Mouse (Mus musculus): Measurements from ENCODE around the gene Cped1. TPM values are rescaled to one million over a fixed set of nuclear protein-coding genes. Genes with fewer than 3 reads are reported as not detected.
A peak's percentile ranks its signal among the peaks of the same experiment; 100 is the strongest.

The Cped1 gene
- polyA plus RNA-seq, 1 experiment from 2014 or later, result 25.0 TPM

DNA sequence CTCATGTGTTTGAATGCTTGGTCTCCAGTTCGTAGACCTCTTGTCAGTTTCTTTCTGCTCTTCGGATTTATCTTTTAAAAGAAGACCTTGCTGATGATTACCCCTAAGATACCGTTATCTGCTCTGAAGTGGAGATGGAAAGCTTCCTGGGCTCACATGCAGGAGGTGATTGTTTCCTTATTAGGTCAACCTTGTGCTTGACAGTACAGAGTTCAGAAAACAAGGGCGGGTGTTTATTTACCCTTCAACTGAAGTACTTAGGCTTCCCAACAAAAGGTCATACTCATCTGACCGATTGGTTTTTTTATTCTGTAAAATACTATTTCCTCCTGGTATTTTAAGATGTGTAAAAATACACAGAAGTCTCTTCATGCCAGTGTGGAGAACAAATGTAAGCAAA is 106.1 kb downstream of the Cped1 start:
- no peak overlapping the region for H3K4me2 ChIP-seq (replicated peaks; ENCODE audit: low read depth, low read length)
- 53% methylated on average over 5 of the region's 5 CpGs for WGBS
- H3K9me3 ChIP-seq (ENCODE audit: low read length), result no peaks in the 10 kb centered on the region
- no peaks in the 10 kb centered on the region for H3K4me1 ChIP-seq (ENCODE audit: insufficient read depth, low read depth, low read length)
- no peak overlapping the region for H3K27ac ChIP-seq (ENCODE audit: low read length)
- DNase-seq (ENCODE audit: low spot score) (no peak), ATAC-seq (no peak)
- no peak overlapping the region for H3K9ac ChIP-seq (replicated peaks; ENCODE audit: low read depth)
- H3K36me3 ChIP-seq (ENCODE audit: insufficient read depth, low read length), result no peaks in the 10 kb centered on the region
- H3K4me3 ChIP-seq (ENCODE audit: low read depth, low read length), result no peak overlapping the region
- no peak for TF ChIP-seq CTCF (IDR thresholded peaks at IDR 0.05)
- no peak for TF ChIP-seq EP300 (IDR thresholded peaks at IDR 0.05)
- H3K27me3 ChIP-seq (replicated peaks; ENCODE audit: insufficient read depth, low read length), result no peaks in the 10 kb centered on the region

DNA sequence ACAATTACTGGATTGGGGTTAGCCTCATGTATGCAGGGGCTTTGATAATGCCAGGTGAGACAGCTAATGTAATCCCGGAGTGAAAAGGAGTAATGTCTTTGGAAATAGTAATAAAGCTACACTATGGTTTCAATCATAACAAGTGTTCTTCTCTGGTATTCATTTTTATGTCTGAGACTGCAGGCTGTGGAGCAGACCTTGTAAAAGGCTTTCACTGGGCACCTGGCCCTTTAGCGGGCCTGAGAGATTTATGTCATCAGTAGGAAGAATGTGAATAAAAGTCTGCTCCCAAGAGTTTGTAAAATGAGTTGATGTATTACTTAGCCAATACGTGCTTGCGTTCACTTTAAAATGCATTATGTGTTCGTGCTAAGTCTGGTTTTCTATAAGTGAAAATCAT is 108.1 kb downstream of the Cped1 start:
- Histone ChIP-seq H3K27ac (ENCODE audit: low read length) (no peak overlapping the region), H3K27me3 (replicated peaks; ENCODE audit: insufficient read depth, low read length) (no peaks in the 10 kb centered on the region), H3K9me3 (ENCODE audit: low read length) (no peaks in the 10 kb centered on the region), H3K36me3 (ENCODE audit: insufficient read depth, low read length) (no peaks in the 10 kb centered on the region), H3K9ac (replicated peaks; ENCODE audit: low read depth) (no peak overlapping the region), H3K4me2 (replicated peaks; ENCODE audit: low read depth, low read length) (no peak overlapping the region), H3K4me1 (ENCODE audit: insufficient read depth, low read depth, low read length) (no peaks in the 10 kb centered on the region), H3K4me3 (ENCODE audit: low read depth, low read length) (no peak overlapping the region)
- ATAC-seq (no peak), DNase-seq (ENCODE audit: low spot score) (no peak)
- no peak for TF ChIP-seq CTCF (IDR thresholded peaks at IDR 0.05)
- no peak for TF ChIP-seq EP300 (IDR thresholded peaks at IDR 0.05)
- 91% methylated on average over 5 of the region's 5 CpGs for WGBS

DNA sequence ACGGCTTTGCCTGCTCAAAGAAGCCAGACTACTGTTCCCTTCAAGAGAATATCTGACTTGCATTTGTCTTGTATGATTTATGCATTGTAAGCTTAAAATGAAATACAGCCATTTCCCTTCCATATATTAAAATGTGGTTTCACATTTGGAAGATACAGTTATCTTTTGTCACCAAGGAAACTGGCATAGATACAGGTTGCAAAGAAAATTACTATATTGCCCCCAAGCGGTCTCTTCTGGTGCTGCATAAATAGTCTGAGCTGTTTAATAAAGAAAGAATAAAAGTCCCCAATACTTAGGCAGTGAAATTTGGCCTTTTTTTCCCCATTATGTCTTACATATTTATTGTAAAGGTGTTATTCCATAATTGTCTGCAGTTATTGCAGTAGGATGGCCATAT is 112.0 kb downstream of the Cped1 start:
- H3K27me3 ChIP-seq (replicated peaks; ENCODE audit: insufficient read depth, low read length), result no peaks in the 10 kb centered on the region
- TF ChIP-seq EP300 (IDR thresholded peaks at IDR 0.05), result no peak
- TF ChIP-seq CTCF (IDR thresholded peaks at IDR 0.05), result peak; percentile 56
- DNase-seq (ENCODE audit: low spot score) (peak; percentile 48), ATAC-seq (no peak)
- H3K4me1 ChIP-seq (ENCODE audit: insufficient read depth, low read depth, low read length), result no peaks in the 10 kb centered on the region
- H3K27ac ChIP-seq (ENCODE audit: low read length), result no peak overlapping the region
- H3K9ac ChIP-seq (replicated peaks; ENCODE audit: low read depth), result no peak overlapping the region
- no peak overlapping the region for H3K4me2 ChIP-seq (replicated peaks; ENCODE audit: low read depth, low read length)
- 41% methylated on average over 2 of the region's 2 CpGs for WGBS
- H3K9me3 ChIP-seq (ENCODE audit: low read length), result no peaks in the 10 kb centered on the region
- no peaks in the 10 kb centered on the region for H3K36me3 ChIP-seq (ENCODE audit: insufficient read depth, low read length)
- H3K4me3 ChIP-seq (ENCODE audit: low read depth, low read length), result no peak overlapping the region

- WGBS, result 74% methylated on average over 5 of the region's 5 CpGs
- ATAC-seq (no peak), DNase-seq (ENCODE audit: low spot score) (no peak)
- Histone ChIP-seq H3K27me3 (replicated peaks; ENCODE audit: insufficient read depth, low read length) (no peaks in the 10 kb centered on the region), H3K27ac (ENCODE audit: low read length) (no peak overlapping the region), H3K4me1 (ENCODE audit: insufficient read depth, low read depth, low read length) (no peaks in the 10 kb centered on the region), H3K36me3 (ENCODE audit: insufficient read depth, low read length) (no peaks in the 10 kb centered on the region), H3K4me3 (ENCODE audit: low read depth, low read length) (no peak overlapping the region), H3K4me2 (replicated peaks; ENCODE audit: low read depth, low read length) (no peak overlapping the region), H3K9me3 (ENCODE audit: low read length) (no peaks in the 10 kb centered on the region), H3K9ac (replicated peaks; ENCODE audit: low read depth) (no peak overlapping the region)
- TF ChIP-seq CTCF (IDR thresholded peaks at IDR 0.05) (no peak), EP300 (IDR thresholded peaks at IDR 0.05) (no peak)
Observed at GRCm38 (mm10) chr6:22099832-22100231, 114.1 kb downstream of the Cped1 start.

- H3K4me2 ChIP-seq (replicated peaks; ENCODE audit: low read depth, low read length), result no peak overlapping the region
- no peak overlapping the region for H3K4me3 ChIP-seq (ENCODE audit: low read depth, low read length)
- DNase-seq (ENCODE audit: low spot score) (no peak), ATAC-seq (no peak)
- WGBS, result 63% methylated on average over 3 of the region's 3 CpGs
- TF ChIP-seq CTCF (IDR thresholded peaks at IDR 0.05) (no peak), EP300 (IDR thresholded peaks at IDR 0.05) (no peak)
- H3K9me3 ChIP-seq (ENCODE audit: low read length), result no peaks in the 10 kb centered on the region
- no peaks in the 10 kb centered on the region for H3K27me3 ChIP-seq (replicated peaks; ENCODE audit: insufficient read depth, low read length)
- no peak overlapping the region for H3K27ac ChIP-seq (ENCODE audit: low read length)
- no peaks in the 10 kb centered on the region for H3K36me3 ChIP-seq (ENCODE audit: insufficient read depth, low read length)
- H3K9ac ChIP-seq (replicated peaks; ENCODE audit: low read depth), result no peak overlapping the region
- no peaks in the 10 kb centered on the region for H3K4me1 ChIP-seq (ENCODE audit: insufficient read depth, low read depth, low read length)
Observed at GRCm38 (mm10) chr6:22101939-22102338, 116.2 kb downstream of the Cped1 start.

DNA sequence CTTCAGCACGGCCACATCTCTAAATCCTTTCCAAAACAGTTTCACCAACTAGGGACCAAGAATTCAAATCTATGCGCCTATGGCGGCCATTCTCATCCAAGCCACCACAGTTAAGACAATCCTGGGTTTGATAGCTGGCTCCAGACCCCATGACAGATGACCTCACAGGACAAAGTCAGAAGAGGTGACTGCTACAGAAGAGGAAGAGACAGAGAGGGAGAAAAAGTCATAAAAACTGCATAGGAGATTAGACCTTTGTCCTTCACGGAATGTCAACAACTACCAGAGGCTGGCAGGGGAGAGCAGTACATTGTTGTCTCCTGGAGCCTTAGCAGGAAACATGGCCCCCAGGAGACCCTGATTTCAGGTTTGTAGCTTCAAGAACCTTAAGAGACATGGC is 117.0 kb downstream of the Cped1 start:
- ATAC-seq (no peak), DNase-seq (ENCODE audit: low spot score) (no peak)
- H3K27me3 ChIP-seq (replicated peaks; ENCODE audit: insufficient read depth, low read length), result no peaks in the 10 kb centered on the region
- no peak overlapping the region for H3K27ac ChIP-seq (ENCODE audit: low read length)
- no peaks in the 10 kb centered on the region for H3K36me3 ChIP-seq (ENCODE audit: insufficient read depth, low read length)
- 88% methylated on average over 4 of the region's 4 CpGs for WGBS
- H3K4me2 ChIP-seq (replicated peaks; ENCODE audit: low read depth, low read length), result no peak overlapping the region
- H3K4me1 ChIP-seq (ENCODE audit: insufficient read depth, low read depth, low read length), result no peaks in the 10 kb centered on the region
- no peak overlapping the region for H3K4me3 ChIP-seq (ENCODE audit: low read depth, low read length)
- no peak overlapping the region for H3K9ac ChIP-seq (replicated peaks; ENCODE audit: low read depth)
- H3K9me3 ChIP-seq (ENCODE audit: low read length), result no peaks in the 10 kb centered on the region
- TF ChIP-seq EP300 (IDR thresholded peaks at IDR 0.05) (no peak), CTCF (IDR thresholded peaks at IDR 0.05) (no peak)

GRCm38 (mm10) chr6:22103713-22104112 is 118.0 kb downstream of the Cped1 start:
- H3K9me3 ChIP-seq (ENCODE audit: low read length), result no peaks in the 10 kb centered on the region
- TF ChIP-seq EP300 (IDR thresholded peaks at IDR 0.05), result no peak
- TF ChIP-seq CTCF (IDR thresholded peaks at IDR 0.05), result no peak
- DNase-seq (ENCODE audit: low spot score) (no peak), ATAC-seq (no peak)
- WGBS, result 82% methylated on average over 3 of the region's 3 CpGs
- no peak overlapping the region for H3K9ac ChIP-seq (replicated peaks; ENCODE audit: low read depth)
- no peak overlapping the region for H3K4me2 ChIP-seq (replicated peaks; ENCODE audit: low read depth, low read length)
- no peak overlapping the region for H3K4me3 ChIP-seq (ENCODE audit: low read depth, low read length)
- no peaks in the 10 kb centered on the region for H3K4me1 ChIP-seq (ENCODE audit: insufficient read depth, low read depth, low read length)
- H3K27me3 ChIP-seq (replicated peaks; ENCODE audit: insufficient read depth, low read length), result no peaks in the 10 kb centered on the region
- no peak overlapping the region for H3K27ac ChIP-seq (ENCODE audit: low read length)
- no peaks in the 10 kb centered on the region for H3K36me3 ChIP-seq (ENCODE audit: insufficient read depth, low read length)
